In genomic region chr9:11703150-11703549, GRCm38 (mm10) we compare ENCODE assay signal across 29 mouse cellular contexts.
"Had no signal": no experiment of that assay in that cellular context is flagged by ENCODE, and none has a peak within 500 bp of the region (broad histone marks: within the 10 kb centered on the region; RNA-seq: fewer than 3 reads in every experiment).

No protein-coding gene starts in this region.

- H3K9ac ChIP-seq: embryonic facial prominence, embryonic 12.5 days; embryonic facial prominence, embryonic 13.5 days; embryonic facial prominence, embryonic 15.5 days; forebrain, embryonic 12.5 days; forebrain, embryonic 13.5 days; forebrain, embryonic 15.5 days; forebrain, postnatal 0 days had no signal

- ATAC-seq: forebrain, embryonic 13.5 days; forebrain, embryonic 14.5 days; forebrain, embryonic 15.5 days; forebrain, embryonic 16.5 days had no signal

- H3K36me3 ChIP-seq: embryonic facial prominence, embryonic 10.5 days; embryonic facial prominence, embryonic 12.5 days; embryonic facial prominence, embryonic 13.5 days; embryonic facial prominence, embryonic 15.5 days; forebrain, embryonic 10.5 days; forebrain, embryonic 12.5 days; forebrain, embryonic 15.5 days had no signal

- H3K9me3 ChIP-seq: embryonic facial prominence, embryonic 10.5 days; embryonic facial prominence, embryonic 12.5 days; embryonic facial prominence, embryonic 13.5 days; embryonic facial prominence, embryonic 15.5 days; forebrain, embryonic 10.5 days; forebrain, embryonic 12.5 days; forebrain, embryonic 13.5 days; forebrain, embryonic 15.5 days had no signal

- H3K27me3 ChIP-seq: embryonic facial prominence, embryonic 12.5 days; embryonic facial prominence, embryonic 13.5 days; embryonic facial prominence, embryonic 15.5 days; forebrain, embryonic 12.5 days; forebrain, embryonic 13.5 days; forebrain, embryonic 15.5 days had no signal

- H3K4me2 ChIP-seq: embryonic facial prominence, embryonic 12.5 days; embryonic facial prominence, embryonic 13.5 days; embryonic facial prominence, embryonic 15.5 days; forebrain, embryonic 12.5 days; forebrain, embryonic 13.5 days; forebrain, embryonic 15.5 days had no signal

- H3K4me3 ChIP-seq: embryonic facial prominence, embryonic 10.5 days; embryonic facial prominence, embryonic 12.5 days; embryonic facial prominence, embryonic 13.5 days; embryonic facial prominence, embryonic 15.5 days; erythroblast, embryonic 14.5 days; forebrain, embryonic 10.5 days; forebrain, embryonic 12.5 days; forebrain, embryonic 13.5 days; forebrain, embryonic 15.5 days; gastrocnemius, adult 2 months; heart, adult 2 months had no signal

- DNase-seq: cerebellum, adult 2 months; cerebellum, adult 8-10 months; cerebellum, adult 9-10 months; cerebellum, adult 9-11 months; cerebellum, postnatal 10 days; cerebellum, postnatal 14 days; cerebellum, postnatal 25 days; cerebellum, postnatal 36 days; embryo, embryonic 11 days; gastrocnemius, adult 2 months; gastrocnemius, postnatal 10 days; gastrocnemius, postnatal 14 days; gastrocnemius, postnatal 25 days; gastrocnemius, postnatal 36 days; heart, adult 11 months; heart, adult 18-20 months; heart, adult 2 months had no signal

- H3K4me1 ChIP-seq: embryonic facial prominence, embryonic 10.5 days; embryonic facial prominence, embryonic 12.5 days; embryonic facial prominence, embryonic 13.5 days; embryonic facial prominence, embryonic 15.5 days; forebrain, embryonic 10.5 days; forebrain, embryonic 12.5 days; forebrain, embryonic 13.5 days; forebrain, embryonic 15.5 days had no signal

- H3K27ac ChIP-seq: embryonic facial prominence, embryonic 10.5 days; embryonic facial prominence, embryonic 12.5 days; embryonic facial prominence, embryonic 13.5 days; embryonic facial prominence, embryonic 15.5 days; forebrain, embryonic 10.5 days; forebrain, embryonic 12.5 days; forebrain, embryonic 13.5 days; forebrain, embryonic 15.5 days; gastrocnemius, adult 2 months; heart, adult 2 months had no signal
